Mouse (Mus musculus) naive thymus-derived CD4-positive, alpha-beta T cell, adult 2 months (primary cell): ENCODE measurements around the gene Ccdc127.

Experiments used
- DNase-seq: peaks from one replicate; pipeline ENCODE4 v3.0.0-alpha.2; 2011; ENCODE audit warnings: low read depth

The Ccdc127 gene

DNA sequence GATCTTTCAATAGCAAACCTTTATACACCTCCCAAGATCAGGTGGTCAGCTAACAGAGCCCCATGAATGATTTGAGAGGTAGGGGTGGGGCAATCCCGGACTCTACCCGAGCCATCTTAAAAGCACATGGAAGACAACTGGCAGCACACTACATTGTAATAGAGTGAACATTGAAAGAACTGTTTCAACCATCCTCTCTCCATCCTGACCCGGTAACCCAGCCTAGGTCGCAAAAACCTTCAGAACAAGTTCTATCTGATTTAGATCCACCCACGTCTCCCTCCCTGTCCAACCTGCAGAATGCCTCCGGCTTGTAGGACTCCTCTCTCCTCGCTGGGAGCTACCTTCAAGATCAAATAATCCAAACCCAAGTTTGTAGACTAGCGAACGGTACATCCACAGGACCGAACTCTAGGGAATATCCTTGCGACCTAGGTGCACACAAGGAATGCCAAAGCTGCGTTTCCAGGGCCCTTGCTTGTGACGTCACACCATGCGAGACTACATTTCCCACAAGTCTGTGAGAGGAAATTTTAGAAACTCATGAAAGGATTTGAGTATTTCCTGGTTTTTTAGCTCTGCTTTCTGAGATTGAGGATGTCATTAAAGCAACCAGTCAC, 40.4 kb downstream of the Ccdc127 start, which contains the start of gene Zfp72:
Gene Zfp72, minus strand, starts transcription at position 466 of the 620 bp plus-strand sequence.
- peak; percentile 80 for DNase-seq

DNA sequence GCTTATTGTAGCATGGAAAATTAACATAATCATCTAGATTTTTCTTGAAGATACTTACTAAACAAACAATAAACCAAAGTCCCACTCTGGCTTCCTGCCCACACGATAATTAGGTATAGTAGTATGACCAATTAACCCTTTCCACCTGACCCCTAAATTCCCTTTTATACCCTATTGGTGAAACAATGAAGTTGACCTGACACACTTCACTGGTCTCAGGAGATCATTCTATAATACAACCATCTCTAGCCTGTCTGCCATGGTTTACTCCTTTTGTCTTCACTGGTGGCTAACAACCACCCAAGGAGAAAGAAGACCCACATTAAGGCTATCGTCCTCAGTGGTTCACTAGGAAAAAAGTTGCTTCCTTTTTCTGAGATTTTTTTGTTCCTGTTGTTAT, 41.0 kb downstream of the Ccdc127 start:
- no peak for DNase-seq

GRCm38 (mm10) chr13:74399298-74399839, 49.3 kb downstream of the Ccdc127 start, which contains the start of gene Ftl1-ps1:
TSS of gene Ftl1-ps1 (plus strand) at chr13:74399694.
- DNase-seq: no peak
